Mouse (Mus musculus) heart, postnatal 0 days (tissue): ENCODE measurements around the gene Mogat1. TPM values are rescaled to one million over a fixed set of nuclear protein-coding genes. Genes with fewer than 3 reads are reported as not detected.

Source experiments
- ATAC-seq: fragments of 200-750 bp; cut with Nextera tagmentation; 2 replicates; pipeline ENCODE4 v1.8.0; 2017; ENCODE audit warnings: low read depth, moderate number of reproducible peaks, moderate library complexity; ENCODE audit not compliant: insufficient read depth
- DNase-seq: peaks from one replicate; pipeline ENCODE4 v3.0.0-alpha.2; 2016; ENCODE audit warnings: low spot score
- H3K27ac ChIP-seq: fragments of 300-500 bp; sonication (generic); 2 replicates; pipeline ENCODE4 v1.5.1; 2014; ENCODE audit warnings: low read depth, mild to moderate bottlenecking
- H3K27me3 ChIP-seq: fragments of 300-500 bp; sonication (generic); 2 replicates; pipeline ENCODE4 v1.6.1; 2014; ENCODE audit warnings: low read length, mixed read lengths; ENCODE audit not compliant: control insufficient read depth, insufficient read depth
- H3K36me3 ChIP-seq: fragments of 300-500 bp; sonication (generic); replicated peaks from 2 replicates; pipeline ENCODE4 v1.6.1; 2014; ENCODE audit warnings: low read length, mixed read lengths; ENCODE audit not compliant: control insufficient read depth, insufficient read depth
- H3K4me1 ChIP-seq: fragments of 300-500 bp; sonication (generic); 2 replicates; pipeline ENCODE4 v1.6.1; 2014; ENCODE audit warnings: antibody characterized with exemption; ENCODE audit not compliant: control insufficient read depth, insufficient read depth
- H3K4me2 ChIP-seq: fragments of 300-500 bp; sonication (generic); 2 replicates; pipeline ENCODE4 v1.6.1; 2014; ENCODE audit warnings: low read depth, mild to moderate bottlenecking, low read length, moderate library complexity
- H3K4me3 ChIP-seq: fragments of 300-500 bp; sonication (generic); 2 replicates; pipeline ENCODE4 v1.5.1; 2014; ENCODE audit warnings: low read depth, low read length
- H3K9ac ChIP-seq: fragments of 300-500 bp; sonication (generic); replicated peaks from 2 replicates; pipeline ENCODE4 v1.6.1; 2014; ENCODE audit warnings: low read depth, low read length, mixed read lengths
- H3K9me3 ChIP-seq: fragments of 300-500 bp; sonication (generic); replicated peaks from 2 replicates; pipeline ENCODE4 v1.6.1; 2016; ENCODE audit warnings: low read length; ENCODE audit not compliant: control insufficient read depth
- CTCF ChIP-seq: IDR thresholded peaks from 2 replicates; pipeline ENCODE4 v1.5.1; 2016; ENCODE audit warnings: antibody characterized with exemption, control low read depth, low read depth
- EP300 ChIP-seq: IDR thresholded peaks from 2 replicates; pipeline ENCODE4 v1.6.1; 2016; ENCODE audit warnings: antibody characterized with exemption, low read depth
- WGBS: fragments of 180-500 bp; shearing (Covaris S2); extraction: QIAGEN DNeasy Blood & Tissue Kit; methylation state at CpG from one replicate; pipeline ENCODE4 v1.1.7; 2014; 5-methylcytosine and 5-hydroxymethylcytosine counted together
- polyA plus RNA-seq: library from polyadenylated mRNA; unstranded; fragments of >200 nt; fragmentation: Nextera tagmentation; extraction: Ambion mirVana; gene quantifications from 2 replicates; pipeline ENCODE4 v1.2.1, GENCODE M21; 2015
- total RNA-seq: library from RNA; depleted of rRNA; stranded (reverse); fragments of >200 nt; gene quantifications from 2 replicates; pipeline ENCODE4 v1.2.3, GENCODE M21; 2014; ENCODE audit warnings: low replicate concordance; rRNA removed

Mogat1 gene
- total and polyA plus RNA-seq, 2 experiments from 2014 or later: 0.75 TPM; not detected in 1

DNA sequence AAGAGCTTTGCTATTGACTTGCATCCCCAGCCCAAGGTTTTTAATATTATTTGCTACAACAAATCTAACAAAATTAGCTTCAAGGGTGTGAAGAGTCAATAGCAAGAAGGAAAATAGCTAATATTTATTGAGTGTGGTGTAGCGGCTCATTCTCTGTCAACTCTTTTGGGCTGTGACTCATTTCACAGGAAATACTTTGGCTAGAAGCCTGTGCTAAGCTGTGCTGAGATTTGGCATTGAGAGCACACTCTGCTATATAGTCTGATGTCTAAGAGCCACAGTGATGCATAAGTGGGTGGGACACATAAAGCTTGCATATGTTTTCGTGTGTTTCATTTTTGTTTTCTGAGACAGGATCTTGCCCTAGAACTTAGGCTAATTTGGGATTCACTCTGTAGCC is 74.3 kb downstream of the Mogat1 start:
- WGBS: 35% methylated on average over 2 of the region's 2 CpGs
- no peaks in the 10 kb centered on the region for H3K9me3 ChIP-seq

GRCm38 (mm10) chr1:78586986-78587385 is 76.2 kb downstream of the Mogat1 start:
- ATAC-seq: no peak
- Histone ChIP-seq H3K27me3 (no peaks in the 10 kb centered on the region), H3K4me3 (no peak overlapping the region), H3K9me3 (no peaks in the 10 kb centered on the region), H3K36me3 (no peaks in the 10 kb centered on the region), H3K9ac (no peak overlapping the region), H3K4me1 (no peaks in the 10 kb centered on the region), H3K4me2 (no peak overlapping the region), H3K27ac (no peak overlapping the region)
- WGBS: 44% methylated on average over 4 of the region's 4 CpGs
- TF ChIP-seq EP300: no peak
- no peak for TF ChIP-seq CTCF
- DNase-seq: no peak

More for the DNA sequence above, 74.3 kb downstream of the Mogat1 start:
- ATAC-seq (no peak), DNase-seq (peak; percentile 47)
- no peak overlapping the region for H3K4me2 ChIP-seq
- H3K27ac ChIP-seq: no peak overlapping the region
- no peak overlapping the region for H3K9ac ChIP-seq
- no peak overlapping the region for H3K4me3 ChIP-seq
- no peaks in the 10 kb centered on the region for H3K36me3 ChIP-seq
- TF ChIP-seq EP300: no peak
- TF ChIP-seq CTCF: no peak
- H3K27me3 ChIP-seq: no peaks in the 10 kb centered on the region
- H3K4me1 ChIP-seq: no peaks in the 10 kb centered on the region

Other genes starting within 250 kb of the Mogat1 start
- gene Sgpp2, start 200.6 kb upstream of the Mogat1 start, total RNA-seq: not detected in 2 replicates
- gene Sgpp2, start 200.6 kb upstream of the Mogat1 start, polyA plus RNA-seq: 0.07 TPM in 2 replicates
- gene Farsb, start 22.1 kb upstream of the Mogat1 start, total RNA-seq: 40.0 and 55.8 TPM in 2 replicates
- gene Farsb, start 22.1 kb upstream of the Mogat1 start, polyA plus RNA-seq: 75.1 and 76.4 TPM in 2 replicates
- not detected in 2 replicates for gene BC035947, start 1.2 kb downstream of the Mogat1 start, total RNA-seq
- not detected in 2 replicates for gene BC035947, start 1.2 kb downstream of the Mogat1 start, polyA plus RNA-seq
- 66.2 and 117 TPM in 2 replicates for gene Acsl3, start 146.8 kb downstream of the Mogat1 start, total RNA-seq
- 42.8 and 47.5 TPM in 2 replicates for gene Acsl3, start 146.8 kb downstream of the Mogat1 start, polyA plus RNA-seq
- 2.3 and 5.4 TPM in 2 replicates for gene Utp14b, start 147.0 kb downstream of the Mogat1 start, total RNA-seq
- 0.74 and 0.94 TPM in 2 replicates for gene Utp14b, start 147.0 kb downstream of the Mogat1 start, polyA plus RNA-seq